Mouse (Mus musculus) cerebellum, adult 2 months (tissue): ENCODE measurements at regions not wholly inside any gene's neighbourhood (a gene's known extent, or its start where the extent isn't known, plus 50 kb on each side); places are given as distances from the start of the nearest gene placed in this dataset.

ENCODE experiments used
- DNase-seq, 2 experiments: peaks; one replicate each; pipeline ENCODE4 v3.0.0; 2021
- H3K27ac ChIP-seq: fragments of 200-500 bp; 2 replicates; pipeline ENCODE4 v1.5.1; 2012; ENCODE audit warnings: low read length, control low read depth, inconsistent platforms; ENCODE audit not compliant: insufficient read depth
- H3K27me3 ChIP-seq: fragments of 200-500 bp; 2 replicates; pipeline ENCODE4 v1.6.1; 2012; ENCODE audit warnings: inconsistent platforms, mild to moderate bottlenecking, low read length, moderate library complexity; ENCODE audit not compliant: control insufficient read depth, insufficient read depth
- H3K4me1 ChIP-seq: fragments of 200-500 bp; 2 replicates; pipeline ENCODE4 v1.6.1; 2011; ENCODE audit warnings: low read length; ENCODE audit not compliant: control insufficient read depth, insufficient read depth
- H3K4me3 ChIP-seq: fragments of 200-500 bp; replicated peaks from 2 replicates; pipeline ENCODE3; 2011; ENCODE audit warnings: mild to moderate bottlenecking, low read depth, low read length, control low read depth; ENCODE audit not compliant: insufficient read depth
- CTCF ChIP-seq: fragments of 200-500 bp; IDR thresholded peaks from 2 replicates; pipeline ENCODE4 v1.5.1; 2011; ENCODE audit warnings: low read depth, mild to moderate bottlenecking, control low read depth, low read length, moderate library complexity, borderline replicate concordance; ENCODE audit not compliant: insufficient read depth
- POLR2A ChIP-seq: fragments of 200-500 bp; IDR thresholded peaks from 2 replicates; pipeline ENCODE4 v1.6.1; 2011; ENCODE audit warnings: low read length, control low read depth, borderline replicate concordance; ENCODE audit not compliant: insufficient read depth
- WGBS: fragments of 180-500 bp; shearing (Covaris S2); methylation state at CpG from one replicate; pipeline ENCODE4 v1.1.7; 2018; 5-methylcytosine and 5-hydroxymethylcytosine counted together

DNA sequence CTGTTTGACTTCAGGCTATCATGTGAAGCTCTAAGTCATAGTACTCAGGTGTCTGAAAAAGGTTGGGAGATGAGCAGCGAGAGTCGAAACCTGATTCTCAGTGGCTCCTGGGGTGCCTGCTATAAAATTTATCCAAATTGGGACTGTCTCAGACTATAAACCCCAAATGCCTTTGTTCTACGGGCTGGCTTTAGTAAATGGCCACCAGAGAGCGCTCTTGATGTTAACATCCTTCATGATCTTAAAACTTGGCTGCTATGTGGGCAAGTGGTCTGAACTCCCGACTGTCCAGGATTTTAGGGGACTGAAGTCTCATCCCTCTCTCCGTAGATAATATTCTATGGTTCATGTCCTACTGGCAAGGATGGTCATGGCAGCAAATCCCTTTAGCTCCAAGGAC is 94.8 kb upstream of the Tom1l1 start:
- no peaks in the 10 kb centered on the region for H3K27me3 ChIP-seq
- no peak for DNase-seq
- no peak overlapping the region for H3K27ac ChIP-seq
- no peaks in the 10 kb centered on the region for H3K4me1 ChIP-seq
- no peak for TF ChIP-seq CTCF
- TF ChIP-seq POLR2A, result no peak
- 37% methylated on average over 6 of the region's 6 CpGs for WGBS
- no peak overlapping the region for H3K4me3 ChIP-seq

DNA sequence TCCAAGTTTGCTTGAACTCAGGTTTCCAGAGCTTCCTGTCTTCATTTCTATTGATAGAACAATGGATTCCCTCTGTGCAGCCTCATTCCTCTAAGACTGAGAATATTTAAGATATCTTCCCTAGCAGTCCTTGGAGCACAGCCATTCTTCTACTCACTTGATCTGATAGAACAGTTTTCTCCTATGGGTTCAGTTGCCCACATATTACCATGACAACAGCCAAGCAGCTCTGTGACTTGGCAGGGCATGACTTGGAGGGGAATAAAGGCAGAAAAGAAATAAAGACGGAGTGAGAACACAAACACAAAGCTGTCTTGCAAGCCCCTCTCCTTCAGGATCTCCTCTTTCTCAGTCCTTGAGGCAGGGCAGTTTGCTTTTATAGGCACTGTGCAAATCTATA is 87.6 kb upstream of the Tom1l1 start:
- H3K27ac ChIP-seq, result no peak overlapping the region
- no peak for TF ChIP-seq POLR2A
- TF ChIP-seq CTCF, result no peak
- H3K27me3 ChIP-seq, result no peaks in the 10 kb centered on the region
- H3K4me1 ChIP-seq, result no peaks in the 10 kb centered on the region
- WGBS, result 13% methylated on average over 1 of the region's 1 CpGs
- DNase-seq, result no peak
- H3K4me3 ChIP-seq, result no peak overlapping the region

DNA sequence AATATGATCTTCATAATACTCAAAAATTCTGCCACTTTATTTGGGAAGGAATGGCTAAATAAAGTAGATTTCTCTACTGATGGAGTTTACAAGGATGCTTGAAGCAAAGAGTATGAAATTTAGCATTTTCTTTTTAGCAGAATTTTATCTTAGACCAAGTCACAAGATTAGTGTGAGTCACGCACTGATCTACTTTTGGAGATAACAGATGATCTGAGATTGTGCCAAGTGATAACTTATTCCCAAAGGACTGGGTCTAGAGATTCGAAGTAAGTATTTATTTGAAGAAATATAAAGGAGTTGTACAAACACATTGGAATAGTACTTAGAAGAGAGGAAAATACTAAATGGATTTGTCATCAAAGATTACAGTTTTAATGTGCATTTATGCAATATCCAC is 67.8 kb upstream of the Tom1l1 start:
- H3K4me1 ChIP-seq, result no peaks in the 10 kb centered on the region
- H3K27ac ChIP-seq, result no peak overlapping the region
- no peaks in the 10 kb centered on the region for H3K27me3 ChIP-seq
- no peak overlapping the region for H3K4me3 ChIP-seq
- WGBS, result 67% methylated on average over 2 of the region's 2 CpGs
- TF ChIP-seq POLR2A (no peak), CTCF (no peak)
- DNase-seq, result no peak

DNA sequence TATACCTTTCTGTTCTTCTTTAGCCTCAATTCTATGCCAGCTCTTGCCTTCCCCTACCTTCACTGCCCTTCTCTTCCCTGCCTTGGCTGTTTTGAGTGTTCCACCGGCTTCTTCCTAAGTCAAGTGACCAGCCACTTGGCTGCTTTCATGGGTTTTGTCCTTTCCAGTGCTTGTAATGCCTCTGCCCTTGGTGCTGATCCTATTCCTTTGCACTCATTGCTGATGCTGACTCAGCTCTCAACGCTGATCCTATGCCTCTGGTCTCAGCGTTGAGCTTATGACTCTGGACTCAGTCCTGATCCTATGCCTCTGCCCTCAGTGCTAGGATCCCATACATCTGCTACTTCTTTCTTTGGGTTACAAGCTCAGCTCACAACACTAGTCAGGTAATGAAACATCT is 60.3 kb upstream of the Tom1l1 start:
- 63% methylated on average over 3 of the region's 3 CpGs for WGBS
- Histone ChIP-seq H3K27ac (no peak overlapping the region), H3K4me3 (no peak overlapping the region), H3K27me3 (no peaks in the 10 kb centered on the region), H3K4me1 (no peaks in the 10 kb centered on the region)
- TF ChIP-seq CTCF (no peak), POLR2A (no peak)
- DNase-seq, result no peak

DNA sequence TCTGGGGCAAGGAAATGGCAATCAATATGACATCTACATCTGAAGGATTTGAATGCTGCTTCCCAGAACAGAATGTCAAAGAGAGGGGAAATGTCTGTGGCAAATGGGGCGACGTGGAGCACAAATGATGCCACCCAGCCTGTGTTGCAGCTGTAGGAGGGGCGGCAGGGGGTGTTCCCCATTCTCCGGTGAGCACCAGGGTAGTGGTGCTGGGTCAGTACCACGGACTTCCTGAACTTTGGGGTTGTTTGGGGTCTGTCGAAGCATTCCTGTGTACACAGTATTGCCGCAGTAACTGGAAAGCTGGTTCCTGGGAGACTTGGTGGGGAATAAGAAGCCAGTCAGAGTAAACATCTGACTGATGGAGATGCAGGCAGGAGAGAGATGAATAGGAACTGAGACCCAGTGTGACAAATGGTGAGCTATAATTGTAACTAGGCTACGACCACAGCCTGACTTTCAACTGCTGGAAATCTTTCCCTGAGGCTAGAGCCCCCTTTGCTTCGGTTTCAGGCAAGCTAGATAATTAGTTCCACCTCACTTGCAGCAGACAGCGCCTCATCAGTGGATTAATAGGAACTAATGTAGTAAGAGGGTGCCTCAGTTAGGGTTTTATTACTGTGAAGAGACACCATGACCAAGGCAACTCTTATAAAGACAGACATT is 53.9 kb upstream of the Tom1l1 start:
- H3K4me1 ChIP-seq, result no peaks in the 10 kb centered on the region
- H3K4me3 ChIP-seq, result no peak overlapping the region
- no peak for DNase-seq
- WGBS, result 53% methylated on average over 10 of the region's 10 CpGs
- TF ChIP-seq CTCF (no peak), POLR2A (no peak)
- no peak overlapping the region for H3K27ac ChIP-seq
- no peaks in the 10 kb centered on the region for H3K27me3 ChIP-seq

DNA sequence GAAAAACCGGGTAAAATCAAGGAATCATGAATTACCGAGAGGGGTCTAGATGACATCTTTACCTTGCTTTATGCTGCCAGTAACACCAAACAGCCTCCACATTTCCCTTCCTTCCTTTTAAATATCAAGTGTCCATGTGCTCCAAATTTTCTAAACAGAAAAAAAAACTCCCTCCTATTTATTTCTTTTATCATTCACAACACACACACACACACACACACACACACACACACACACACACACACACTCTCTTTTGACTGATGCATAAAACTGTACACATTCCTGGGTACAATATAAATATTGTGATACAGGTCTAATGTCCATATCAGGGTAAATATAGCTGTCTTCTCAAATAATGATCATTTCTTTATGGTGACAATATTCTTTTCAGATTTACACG is 51.3 kb upstream of the Tom1l1 start:
- WGBS, result 85% methylated on average over 3 of the region's 3 CpGs

DNA sequence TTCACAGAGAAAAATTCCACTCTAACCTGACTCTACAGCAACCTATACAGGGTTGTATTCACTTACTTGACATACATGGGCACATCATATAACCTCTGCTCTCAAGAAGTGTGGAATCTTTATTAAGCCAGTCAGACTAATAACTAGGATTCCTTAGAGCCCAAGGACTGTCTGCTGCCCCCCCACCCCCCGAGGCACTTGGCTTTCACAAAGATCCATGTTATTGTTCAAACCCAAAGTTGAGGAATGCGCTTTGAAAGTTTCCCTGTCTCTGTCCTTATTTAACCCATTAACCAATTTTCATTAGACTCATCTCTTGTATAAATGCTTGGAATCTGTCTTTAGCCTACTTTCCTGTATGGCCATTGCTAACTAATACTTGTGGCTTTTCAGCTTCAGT is 50.6 kb upstream of the Tom1l1 start:
- H3K4me1 ChIP-seq, result no peaks in the 10 kb centered on the region
- TF ChIP-seq CTCF (no peak), POLR2A (no peak)
- WGBS, result 60% methylated on average over 2 of the region's 2 CpGs
- no peak overlapping the region for H3K27ac ChIP-seq
- no peaks in the 10 kb centered on the region for H3K27me3 ChIP-seq
- H3K4me3 ChIP-seq, result no peak overlapping the region
- DNase-seq, result no peak

More for the DNA sequence above, 51.3 kb upstream of the Tom1l1 start:
- H3K27ac ChIP-seq, result no peak overlapping the region
- no peak for DNase-seq
- H3K4me3 ChIP-seq, result no peak overlapping the region
- H3K4me1 ChIP-seq, result no peaks in the 10 kb centered on the region
- TF ChIP-seq POLR2A (no peak), CTCF (no peak)
- H3K27me3 ChIP-seq, result no peaks in the 10 kb centered on the region
